Mouse (Mus musculus) limb, embryonic 11.5 days (tissue): ENCODE data around the gene Sgta. TPM values are rescaled to one million over a fixed set of nuclear protein-coding genes. Genes with fewer than 3 reads are reported as not detected.
A peak's percentile ranks its signal among the peaks of the same experiment; 100 is the strongest.

Source experiments
- ATAC-seq: fragments of 200-750 bp; cut with Nextera tagmentation; 2 replicates; pipeline ENCODE4 v1.8.0; 2017; ENCODE audit warnings: low read depth; ENCODE audit not compliant: insufficient number of reproducible peaks, low FRiP score, low TSS enrichment
- DNase-seq: peaks from one replicate; pipeline ENCODE4 v3.0.0-alpha.2; 2015; ENCODE audit warnings: low spot score
- H3K27ac ChIP-seq: fragments of 300-500 bp; sonication (generic); replicated peaks from 2 replicates; pipeline ENCODE4 v1.5.1; 2014; ENCODE audit warnings: low read depth, mild to moderate bottlenecking, low read length
- H3K27me3 ChIP-seq: fragments of 300-500 bp; sonication (generic); 2 replicates; pipeline ENCODE4 v1.6.1; 2014; ENCODE audit warnings: mild to moderate bottlenecking, low read length, mixed read lengths; ENCODE audit not compliant: control insufficient read depth, insufficient read depth
- H3K36me3 ChIP-seq: fragments of 300-500 bp; sonication (generic); 2 replicates; pipeline ENCODE4 v1.6.1; 2014; ENCODE audit warnings: mild to moderate bottlenecking, low read length, moderate library complexity, mixed read lengths; ENCODE audit not compliant: control insufficient read depth, insufficient read depth
- H3K4me1 ChIP-seq: fragments of 300-500 bp; sonication (generic); 2 replicates; pipeline ENCODE4 v1.6.1; 2014; ENCODE audit warnings: low read length, mixed read lengths; ENCODE audit not compliant: control insufficient read depth, insufficient read depth
- H3K4me2 ChIP-seq: fragments of 300-500 bp; sonication (generic); 2 replicates; pipeline ENCODE4 v1.6.1; 2014; ENCODE audit warnings: low read depth, mild to moderate bottlenecking, moderate library complexity; ENCODE audit not compliant: severe bottlenecking
- H3K4me3 ChIP-seq: fragments of 300-500 bp; sonication (generic); 2 replicates; pipeline ENCODE4 v1.5.1; 2014; ENCODE audit warnings: low read depth, low read length
- H3K9ac ChIP-seq: fragments of 300-500 bp; sonication (generic); 2 replicates; pipeline ENCODE4 v1.6.1; 2014; ENCODE audit warnings: mild to moderate bottlenecking, low read length
- H3K9me3 ChIP-seq: fragments of 300-500 bp; sonication (generic); 2 replicates; pipeline ENCODE4 v1.6.1; 2016; ENCODE audit warnings: low read length; ENCODE audit not compliant: control insufficient read depth
- WGBS: fragments of 180-500 bp; shearing (Covaris S2); extraction: QIAGEN DNeasy Blood & Tissue Kit; methylation state at CpG from one replicate; pipeline ENCODE4 v1.1.7; 2014; 5-methylcytosine and 5-hydroxymethylcytosine counted together
- polyA plus RNA-seq: library from polyadenylated mRNA; unstranded; fragments of >200 nt; fragmentation: Nextera tagmentation; extraction: Ambion mirVana; gene quantifications from 2 replicates; pipeline ENCODE4 v1.2.1, GENCODE M21; 2014

Sgta gene
- polyA plus RNA-seq, 1 experiment from 2014 or later = 221 TPM

DNA sequence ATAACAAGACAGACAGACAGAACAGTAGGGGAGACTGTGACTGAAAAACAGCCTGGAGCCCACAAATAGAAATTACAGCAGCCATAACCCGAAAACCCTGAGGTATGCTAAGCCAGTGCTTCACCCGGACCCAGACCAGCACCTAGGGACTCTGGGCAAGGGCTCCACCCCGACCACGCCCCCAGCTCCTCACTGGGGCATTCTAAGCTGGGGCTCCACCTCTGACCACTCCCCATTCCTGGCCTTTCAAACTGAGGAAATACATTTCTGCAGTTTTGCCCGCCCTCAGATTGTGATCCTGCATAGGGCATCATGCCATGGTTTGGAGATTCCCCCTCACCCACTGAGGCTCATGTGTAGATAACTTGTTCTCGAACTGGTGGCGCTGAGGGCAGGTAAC is 52.7 kb downstream of the Sgta start:
- H3K9ac ChIP-seq = no peak overlapping the region
- no peaks in the 10 kb centered on the region for H3K27me3 ChIP-seq
- H3K4me1 ChIP-seq = no peaks in the 10 kb centered on the region
- no peak overlapping the region for H3K4me2 ChIP-seq
- H3K4me3 ChIP-seq = no peak overlapping the region
- no peaks in the 10 kb centered on the region for H3K9me3 ChIP-seq
- H3K27ac ChIP-seq = no peak overlapping the region
- H3K36me3 ChIP-seq = no peaks in the 10 kb centered on the region
- ATAC-seq (no peak), DNase-seq (no peak)
- WGBS = 35% methylated on average over 7 of the region's 7 CpGs

DNA sequence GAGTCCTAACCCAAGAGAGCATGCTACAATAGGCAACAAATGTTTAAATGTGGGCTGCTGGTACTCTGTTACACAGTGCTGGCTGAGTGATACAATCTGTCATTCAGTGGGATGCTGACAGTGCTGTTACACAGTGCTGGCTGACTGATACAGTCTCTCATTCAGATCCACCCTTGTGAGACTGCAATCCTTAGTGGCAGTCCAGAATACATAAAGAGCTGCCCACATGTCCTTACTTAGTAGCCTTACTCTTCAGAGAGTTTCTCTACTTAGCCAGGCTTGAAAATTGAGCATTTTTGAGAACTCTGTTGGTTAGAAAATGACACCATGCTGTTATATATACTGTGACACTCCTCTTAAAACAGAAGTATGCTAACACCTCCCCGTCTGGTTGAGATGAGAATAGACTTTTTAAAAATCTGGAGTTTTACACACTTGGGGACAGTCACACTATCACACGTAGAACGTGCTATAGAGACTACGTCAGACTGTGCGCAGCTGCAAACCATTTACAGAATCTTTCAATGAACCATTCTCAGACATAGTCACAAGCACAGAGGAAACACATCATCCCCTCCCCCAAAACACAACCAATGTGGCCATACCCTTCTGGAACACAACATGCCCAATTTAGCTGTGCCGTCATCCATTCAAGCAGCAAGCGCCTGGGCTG is 53.8 kb downstream of the Sgta start:
- H3K9ac ChIP-seq = no peak overlapping the region
- no peak overlapping the region for H3K27ac ChIP-seq
- no peaks in the 10 kb centered on the region for H3K4me1 ChIP-seq
- H3K36me3 ChIP-seq = no peaks in the 10 kb centered on the region
- H3K4me3 ChIP-seq = no peak overlapping the region
- ATAC-seq = no peak
- no peak for DNase-seq
- no peaks in the 10 kb centered on the region for H3K27me3 ChIP-seq
- 90% methylated on average over 7 of the region's 7 CpGs for WGBS
- H3K9me3 ChIP-seq = no peaks in the 10 kb centered on the region
- no peak overlapping the region for H3K4me2 ChIP-seq

DNA sequence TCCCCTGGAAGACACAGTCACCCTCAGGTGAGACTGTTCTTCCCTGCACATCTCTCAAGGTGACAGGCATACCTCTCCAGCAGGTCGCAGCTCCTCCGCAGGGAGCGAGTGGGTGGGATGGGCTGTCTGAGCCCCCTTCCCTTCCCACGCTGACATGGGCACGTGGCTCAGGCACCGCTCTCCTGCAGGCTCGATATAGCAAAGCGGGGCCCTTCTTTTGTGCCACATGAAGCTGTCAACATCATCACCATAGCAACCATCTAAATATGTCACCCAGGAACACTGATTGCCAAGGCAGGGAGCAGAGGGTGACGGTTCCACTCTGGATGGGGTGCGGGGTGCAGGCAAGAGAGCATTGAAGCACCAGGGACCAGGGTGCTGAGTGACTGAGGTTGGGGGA is 58.8 kb downstream of the Sgta start:
- Histone ChIP-seq H3K4me3 (no peak overlapping the region), H3K9ac (no peak overlapping the region), H3K27me3 (0 out of 2 replicates have a peak, but pooled peaks cover 5% of the 10 kb centered on the region), H3K4me2 (no peak overlapping the region), H3K36me3 (no peaks in the 10 kb centered on the region), H3K4me1 (0 out of 2 replicates have a peak, but pooled peaks cover 2% of the 10 kb centered on the region), H3K27ac (no peak overlapping the region), H3K9me3 (no peaks in the 10 kb centered on the region)
- no peak for ATAC-seq
- WGBS = 66% methylated on average over 10 of the region's 10 CpGs
- DNase-seq = no peak

DNA sequence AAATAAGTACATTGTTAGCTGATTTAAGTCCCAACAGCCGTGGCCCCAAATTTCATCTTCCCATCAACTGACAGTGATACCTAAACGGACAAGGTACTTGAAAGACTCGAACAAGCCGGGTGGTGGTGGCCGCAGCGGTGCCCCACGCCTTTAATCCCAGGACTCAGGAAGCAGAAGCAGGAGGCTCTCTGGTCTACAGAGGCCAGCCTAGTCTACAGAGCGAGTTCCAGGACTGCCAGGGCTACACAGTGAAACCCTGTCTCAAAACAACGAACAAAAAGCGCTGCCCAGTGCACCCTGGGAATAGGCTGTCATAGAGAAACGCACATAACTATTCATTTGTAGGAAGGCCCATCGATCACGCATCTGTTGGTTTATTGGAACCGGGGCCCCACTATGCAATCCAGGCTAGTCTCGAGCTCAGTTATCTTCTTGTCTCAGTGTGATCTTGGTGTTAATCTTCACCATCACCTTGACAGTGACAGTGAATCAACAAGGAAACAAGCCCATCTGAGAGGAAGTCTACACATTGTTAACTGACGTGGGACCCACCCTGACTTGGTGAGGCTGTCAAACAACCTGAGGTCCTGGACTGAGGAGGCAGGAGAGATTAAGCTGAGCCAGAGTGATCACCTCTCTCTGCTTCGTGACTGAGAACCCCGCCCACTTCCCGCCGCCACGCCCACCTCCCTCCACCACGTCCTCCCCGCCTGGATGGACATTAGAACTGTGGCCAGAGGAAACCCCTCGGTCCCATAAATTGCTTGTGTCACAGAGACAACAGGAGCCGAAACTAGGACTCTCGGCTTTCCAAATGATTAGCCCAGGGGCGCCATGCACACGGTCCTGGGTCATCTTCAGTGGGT is 59.6 kb downstream of the Sgta start:
- no peak overlapping the region for H3K27ac ChIP-seq
- 0 out of 2 replicates have a peak, but pooled peaks cover 5% of the 10 kb centered on the region for H3K27me3 ChIP-seq
- no peak overlapping the region for H3K4me2 ChIP-seq
- H3K4me1 ChIP-seq = 0 out of 2 replicates have a peak, but pooled peaks cover 2% of the 10 kb centered on the region
- 50% methylated on average over 28 of the region's 28 CpGs for WGBS
- no peak for ATAC-seq
- H3K9me3 ChIP-seq = no peaks in the 10 kb centered on the region
- no peak for DNase-seq
- H3K4me3 ChIP-seq = no peak overlapping the region
- no peaks in the 10 kb centered on the region for H3K36me3 ChIP-seq
- H3K9ac ChIP-seq = no peak overlapping the region

DNA sequence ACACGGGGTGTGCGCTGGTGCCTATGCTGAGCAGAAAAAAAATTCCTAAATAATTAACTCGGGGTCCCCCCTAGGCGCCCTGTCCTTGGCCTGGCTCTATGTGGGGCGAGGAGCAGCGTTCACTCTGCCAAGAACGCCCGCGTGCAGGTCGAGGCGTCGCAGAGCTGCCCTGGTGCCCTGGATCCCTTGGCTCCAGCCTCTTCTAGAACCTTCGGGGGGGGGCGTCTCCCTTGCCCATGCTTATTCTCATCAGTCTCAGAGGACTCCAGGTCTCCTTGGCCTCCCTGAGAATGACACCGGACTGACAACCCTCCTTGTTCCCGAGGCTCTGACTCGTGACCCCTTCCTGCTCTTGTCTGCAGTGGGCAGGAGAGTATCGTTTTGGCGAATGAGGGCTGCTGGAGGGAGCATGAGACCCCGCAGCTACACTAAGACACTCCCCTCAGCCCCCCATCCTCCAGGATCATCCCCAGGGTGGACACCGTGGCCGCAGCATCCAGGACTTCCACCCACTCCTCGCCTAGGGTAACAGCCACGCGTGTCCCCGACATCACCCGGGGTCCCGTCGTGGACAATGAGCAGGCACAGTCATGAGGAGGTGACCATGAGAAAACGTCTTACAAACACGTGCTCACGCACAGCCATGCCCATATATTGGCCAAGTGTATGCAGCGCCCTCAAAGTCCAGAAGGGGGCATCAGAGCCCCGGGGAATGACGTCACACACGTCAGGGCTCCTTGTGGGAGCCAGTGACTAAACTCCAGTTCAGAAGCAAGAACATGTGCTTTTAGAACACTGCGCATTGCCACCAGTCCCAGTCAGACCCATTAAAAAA is 60.4 kb downstream of the Sgta start:
- no peak overlapping the region for H3K27ac ChIP-seq
- H3K4me3 ChIP-seq = no peak overlapping the region
- 0 out of 2 replicates have a peak, but pooled peaks cover 6% of the 10 kb centered on the region for H3K4me1 ChIP-seq
- 0 out of 2 replicates have a peak, but pooled peaks cover 7% of the 10 kb centered on the region for H3K27me3 ChIP-seq
- H3K36me3 ChIP-seq = no peaks in the 10 kb centered on the region
- H3K9ac ChIP-seq = no peak overlapping the region
- H3K4me2 ChIP-seq = no peak overlapping the region
- WGBS = 34% methylated on average over 37 of the region's 37 CpGs
- DNase-seq (peak; percentile 92), ATAC-seq (peak; percentile 56; the same call in 1 of the 2 replicates)
- H3K9me3 ChIP-seq = no peaks in the 10 kb centered on the region

DNA sequence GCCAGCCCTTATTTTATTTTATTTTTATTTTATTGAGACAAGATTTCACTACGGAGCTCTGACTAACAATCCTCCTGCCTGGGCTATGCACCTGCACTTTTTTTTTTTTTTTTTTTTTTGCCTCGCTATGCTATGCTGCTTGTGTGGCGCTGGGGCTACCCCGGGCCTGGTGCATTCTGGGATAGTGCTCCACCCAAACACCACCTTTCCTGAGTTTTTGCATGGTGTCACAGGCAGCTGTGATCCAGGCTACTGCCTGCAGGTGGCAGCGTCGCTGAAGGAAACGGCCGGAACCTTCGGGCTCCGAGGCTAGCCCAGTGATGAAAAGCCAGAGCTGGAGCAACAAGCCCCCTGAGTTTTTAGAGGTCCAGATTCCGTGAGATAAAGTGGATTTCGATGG is 61.2 kb downstream of the Sgta start:
- Histone ChIP-seq H3K4me1 (0 out of 2 replicates have a peak, but pooled peaks cover 6% of the 10 kb centered on the region), H3K4me2 (no peak overlapping the region), H3K27ac (no peak overlapping the region), H3K9me3 (no peaks in the 10 kb centered on the region), H3K27me3 (0 out of 2 replicates have a peak, but pooled peaks cover 7% of the 10 kb centered on the region), H3K9ac (no peak overlapping the region), H3K36me3 (no peaks in the 10 kb centered on the region), H3K4me3 (no peak overlapping the region)
- DNase-seq = peak; percentile 74
- peak; percentile 16; the same call in 1 of the 2 replicates for ATAC-seq
- WGBS = 15% methylated on average over 12 of the region's 12 CpGs

DNA sequence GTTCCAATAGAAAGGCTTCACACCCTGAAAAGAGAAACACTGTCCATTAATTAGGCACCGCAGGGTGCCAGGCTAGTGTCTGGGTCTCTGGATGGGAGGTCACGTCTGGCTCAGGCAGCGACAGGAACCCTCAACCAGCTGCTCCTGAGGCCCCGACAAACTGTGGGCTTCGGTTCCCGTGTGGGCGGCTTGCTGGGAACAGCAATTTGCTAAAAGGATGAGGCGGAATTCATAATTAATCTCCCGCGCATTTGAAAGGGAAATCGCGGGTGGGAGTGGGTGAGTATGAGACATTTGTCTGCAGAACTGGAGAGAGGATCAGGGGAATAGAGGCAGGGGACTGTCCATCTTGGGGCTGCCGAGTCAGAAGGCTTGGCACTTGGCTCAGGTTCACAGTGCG is 62.0 kb downstream of the Sgta start:
- Histone ChIP-seq H3K4me1 (0 out of 2 replicates have a peak, but pooled peaks cover 6% of the 10 kb centered on the region), H3K27ac (no peak overlapping the region), H3K36me3 (no peaks in the 10 kb centered on the region), H3K4me2 (no peak overlapping the region), H3K9ac (no peak overlapping the region), H3K27me3 (0 out of 2 replicates have a peak, but pooled peaks cover 7% of the 10 kb centered on the region), H3K9me3 (no peaks in the 10 kb centered on the region), H3K4me3 (no peak overlapping the region)
- WGBS = 48% methylated on average over 14 of the region's 14 CpGs
- ATAC-seq = no peak
- no peak for DNase-seq

DNA sequence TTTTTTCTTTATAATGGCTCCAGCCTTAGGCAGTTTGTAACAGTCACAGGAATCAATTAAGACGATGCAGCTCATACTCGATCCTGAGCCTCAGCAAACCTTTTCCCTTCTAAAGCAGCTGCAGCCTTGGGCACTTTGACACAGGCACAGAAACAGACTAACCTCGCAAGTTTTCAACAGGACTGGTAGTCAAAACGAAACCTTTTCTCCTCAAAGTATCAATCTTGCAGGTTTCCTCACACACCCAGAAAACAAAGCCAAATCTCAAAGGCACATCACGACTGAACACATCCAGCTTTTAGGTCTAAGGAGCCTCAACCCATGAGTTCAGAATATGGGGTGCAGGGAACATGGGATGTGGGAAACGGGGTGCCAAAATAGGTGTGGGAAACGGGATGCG is 62.6 kb downstream of the Sgta start:
- WGBS = 83% methylated on average over 8 of the region's 8 CpGs
- H3K9ac ChIP-seq = no peak overlapping the region
- no peak overlapping the region for H3K4me3 ChIP-seq
- H3K27me3 ChIP-seq = 0 out of 2 replicates have a peak, but pooled peaks cover 7% of the 10 kb centered on the region
- H3K9me3 ChIP-seq = no peaks in the 10 kb centered on the region
- DNase-seq (no peak), ATAC-seq (no peak)
- no peak overlapping the region for H3K4me2 ChIP-seq
- H3K4me1 ChIP-seq = 0 out of 2 replicates have a peak, but pooled peaks cover 6% of the 10 kb centered on the region
- no peaks in the 10 kb centered on the region for H3K36me3 ChIP-seq
- H3K27ac ChIP-seq = no peak overlapping the region
